Mouse (Mus musculus): Measurements from ENCODE around the gene Cklf.
"Not testable (repeated sequence)": the region's sequence is repeated elsewhere in the genome, so short reads cannot be mapped to it uniquely, and the experiment has no call there.

Cklf gene

GRCm38 (mm10) chr8:104264271-104264935, 13.7 kb downstream of the Cklf start:
- DNase-seq (ENCODE audit: low spot score): not testable (repeated sequence)

DNA sequence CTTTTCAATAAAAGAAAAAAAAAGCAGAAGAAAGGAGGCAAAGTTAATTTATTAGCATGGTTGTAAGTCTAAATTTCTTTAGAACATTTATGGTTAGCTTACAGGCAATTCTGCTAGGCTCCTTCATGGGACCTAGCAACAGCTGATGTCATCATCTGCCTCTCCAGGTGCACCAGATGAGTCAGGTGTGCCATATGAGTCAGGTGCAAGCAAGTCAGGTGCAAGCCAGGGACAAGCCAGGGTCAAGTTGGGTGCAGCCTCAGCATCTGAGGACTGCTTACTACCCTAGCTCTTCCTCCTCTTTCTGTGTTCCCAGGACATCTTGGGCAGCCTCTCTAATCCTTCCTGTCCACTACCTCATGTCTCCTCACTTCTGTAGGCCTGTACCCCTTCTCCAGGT, 17.7 kb downstream of the Cklf start:
- DNase-seq (ENCODE audit: low spot score): no peak

GRCm38 (mm10) chr8:104268937-104269440, 18.3 kb downstream of the Cklf start:
- no peak for DNase-seq (ENCODE audit: low spot score)

DNA sequence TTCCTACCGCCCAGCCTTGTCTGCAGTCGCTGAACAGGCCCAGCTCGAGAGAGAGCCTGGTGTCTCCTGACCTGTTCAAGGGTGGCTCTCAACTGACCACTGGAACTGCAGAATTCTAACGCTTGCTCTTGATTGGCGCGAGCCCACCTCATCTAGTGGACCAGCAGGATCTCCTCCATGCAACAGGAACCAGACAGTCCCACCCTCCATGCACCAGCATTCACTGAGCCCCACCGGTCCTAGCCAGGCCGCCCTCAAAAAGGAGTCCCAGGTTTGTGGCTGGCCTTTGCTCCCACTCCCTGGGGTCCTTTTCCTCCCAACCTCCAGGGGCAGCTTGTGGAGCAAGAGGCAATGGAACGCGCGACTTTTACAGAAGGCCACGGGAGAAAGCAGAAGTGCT, 42.4 kb downstream of the Cklf start, which contains the start of gene Cmtm2a:
Gene Cmtm2a, minus strand, starts transcription at position 101 of the 400 bp plus-strand sequence.
- not testable (repeated sequence) for DNase-seq (ENCODE audit: low spot score)

GRCm38 (mm10) chr8:104294396-104294795, 43.7 kb downstream of the Cklf start:
- no peak for DNase-seq (ENCODE audit: low spot score)

GRCm38 (mm10) chr8:104301577-104301976, 50.9 kb downstream of the Cklf start:
- not testable (repeated sequence) for DNase-seq (ENCODE audit: low spot score)

DNA sequence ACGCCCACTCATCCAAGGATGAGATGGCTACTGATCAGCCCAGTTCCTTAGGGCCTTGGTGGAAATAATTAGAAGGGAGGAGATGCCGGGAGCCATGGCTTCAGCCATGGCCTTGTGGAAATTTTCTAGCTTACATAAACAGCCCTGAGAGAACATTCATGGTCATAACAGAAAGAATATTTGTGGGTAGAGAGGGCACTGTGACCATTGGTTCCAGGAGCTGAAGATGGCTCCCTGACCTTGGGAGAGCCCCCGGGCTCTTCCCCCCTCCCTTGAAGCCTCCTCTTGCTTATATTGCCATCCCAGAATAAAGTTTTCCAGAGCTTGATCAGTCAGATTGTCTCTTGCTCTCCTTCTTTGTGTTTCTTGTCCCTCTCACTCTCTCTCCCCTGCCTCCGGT, 51.9 kb downstream of the Cklf start:
- not testable (repeated sequence) for DNase-seq (ENCODE audit: low spot score)

GRCm38 (mm10) chr8:104304962-104305361, 54.3 kb downstream of the Cklf start:
- DNase-seq (ENCODE audit: low spot score): no peak

GRCm38 (mm10) chr8:104308341-104308740, 57.7 kb downstream of the Cklf start:
- DNase-seq (ENCODE audit: low spot score): not testable (repeated sequence)

GRCm38 (mm10) chr8:104309441-104310155, 58.9 kb downstream of the Cklf start, which contains the start of the genes Gm45711 and Cmtm1:
Gene Gm45711 (minus strand): TSS chr8:104310081.
Gene Cmtm1 (minus strand): TSS chr8:104310145.
- not testable (repeated sequence) for DNase-seq (ENCODE audit: low spot score)

- DNase-seq (ENCODE audit: low spot score): not testable (repeated sequence)
These were observed 61.4 kb downstream of the Cklf start for GRCm38 (mm10) chr8:104312023-104312422.

DNA sequence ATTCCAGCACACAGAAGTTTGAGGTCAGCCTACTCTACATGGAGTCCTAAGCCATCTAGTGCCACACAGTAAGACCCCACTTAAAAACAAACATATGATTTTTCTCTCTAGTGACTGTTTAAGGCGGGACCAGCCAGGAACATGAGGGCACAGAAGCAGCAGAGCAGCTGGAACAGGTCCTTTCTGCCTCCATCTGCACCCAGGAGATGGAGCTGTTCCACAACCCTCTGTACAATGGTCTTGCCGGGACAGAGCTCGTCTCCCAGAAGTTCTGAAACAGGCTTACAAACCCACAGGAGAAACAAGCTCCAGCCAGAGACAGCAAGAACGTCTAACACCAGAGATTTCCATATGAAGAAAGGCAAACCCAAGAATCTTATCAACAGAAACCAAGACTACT, 62.6 kb downstream of the Cklf start:
- no peak for DNase-seq (ENCODE audit: low spot score)

Measured in testis, postnatal 10 days (tissue).